Mouse (Mus musculus): Measurements from ENCODE around the gene Msrb1. TPM values are rescaled to one million over a fixed set of nuclear protein-coding genes. Genes with fewer than 3 reads are reported as not detected.
"Not testable (repeated sequence)": the region's sequence is repeated elsewhere in the genome, so short reads cannot be mapped to it uniquely, and the experiment has no call there.

Msrb1 gene
- polyA plus RNA-seq, 1 experiment: 32.7 TPM

GRCm38 (mm10) chr17:24718938-24719337, 17.5 kb upstream of the Msrb1 start:
- not testable (repeated sequence) for DNase-seq (ENCODE audit: extremely low spot score in 1 of 2, low spot score in 1 of 2)

- DNase-seq (ENCODE audit: extremely low spot score in 1 of 2, low spot score in 1 of 2): peak; percentile 98 to 99
Observed at GRCm38 (mm10) chr17:24719494-24720222, 16.8 kb upstream of the Msrb1 start.

GRCm38 (mm10) chr17:24720616-24721015, 15.8 kb upstream of the Msrb1 start:
- DNase-seq (ENCODE audit: extremely low spot score in 1 of 2, low spot score in 1 of 2): not testable (repeated sequence)

- not testable (repeated sequence) for DNase-seq (ENCODE audit: extremely low spot score in 1 of 2, low spot score in 1 of 2)
Observed at GRCm38 (mm10) chr17:24721383-24721955, 15.0 kb upstream of the Msrb1 start.

GRCm38 (mm10) chr17:24722220-24722924, 14.1 kb upstream of the Msrb1 start:
- DNase-seq (ENCODE audit: extremely low spot score in 1 of 2, low spot score in 1 of 2): no peak

- no peak for DNase-seq (ENCODE audit: extremely low spot score in 1 of 2, low spot score in 1 of 2)
Observed at GRCm38 (mm10) chr17:24723122-24723880, 13.1 kb upstream of the Msrb1 start.

GRCm38 (mm10) chr17:24723881-24724180, 12.6 kb upstream of the Msrb1 start:
- peak in 1 of 2 experiments; percentile 23 for DNase-seq (ENCODE audit: extremely low spot score in 1 of 2, low spot score in 1 of 2)

GRCm38 (mm10) chr17:24724184-24724583, 12.3 kb upstream of the Msrb1 start, which contains the start of gene Ndufb10:
Gene Ndufb10 (minus strand): TSS chr17:24724478.
- DNase-seq (ENCODE audit: extremely low spot score in 1 of 2, low spot score in 1 of 2): peak; percentile 83 to 99

GRCm38 (mm10) chr17:24725637-24726390, 10.6 kb upstream of the Msrb1 start:
- DNase-seq (ENCODE audit: extremely low spot score in 1 of 2, low spot score in 1 of 2): no peak

- DNase-seq (ENCODE audit: extremely low spot score in 1 of 2, low spot score in 1 of 2): no peak
Observed at GRCm38 (mm10) chr17:24727618-24728017, 8.8 kb upstream of the Msrb1 start, which contains the start of gene Rpl3l. Gene Rpl3l (plus strand): TSS chr17:24727820.

- no peak for DNase-seq (ENCODE audit: extremely low spot score in 1 of 2, low spot score in 1 of 2)
Observed at GRCm38 (mm10) chr17:24728184-24728583, 8.3 kb upstream of the Msrb1 start.

GRCm38 (mm10) chr17:24729067-24729466, 7.4 kb upstream of the Msrb1 start:
- DNase-seq (ENCODE audit: extremely low spot score in 1 of 2, low spot score in 1 of 2): no peak

- DNase-seq (ENCODE audit: extremely low spot score in 1 of 2, low spot score in 1 of 2): no peak
Observed at GRCm38 (mm10) chr17:24730787-24731186, 5.7 kb upstream of the Msrb1 start.

GRCm38 (mm10) chr17:24732233-24732935, 4.1 kb upstream of the Msrb1 start:
- DNase-seq (ENCODE audit: extremely low spot score in 1 of 2, low spot score in 1 of 2): no peak

GRCm38 (mm10) chr17:24733434-24734050, 2.9 kb upstream of the Msrb1 start:
- DNase-seq (ENCODE audit: extremely low spot score in 1 of 2, low spot score in 1 of 2): no peak

- no peak for DNase-seq (ENCODE audit: extremely low spot score in 1 of 2, low spot score in 1 of 2)
Observed at GRCm38 (mm10) chr17:24734513-24734912, 1.9 kb upstream of the Msrb1 start.

GRCm38 (mm10) chr17:24735446-24735845, 996 bp upstream of the Msrb1 start:
- no peak for DNase-seq (ENCODE audit: extremely low spot score in 1 of 2, low spot score in 1 of 2)

- no peak for DNase-seq (ENCODE audit: extremely low spot score in 1 of 2, low spot score in 1 of 2)
Observed at GRCm38 (mm10) chr17:24737135-24737810, 831 bp downstream of the Msrb1 start.

- no peak for DNase-seq (ENCODE audit: extremely low spot score in 1 of 2, low spot score in 1 of 2)
Observed at GRCm38 (mm10) chr17:24738238-24738637, 1.8 kb downstream of the Msrb1 start.

All from frontal cortex, adult 2 months (tissue).